In the genomic region with DNA sequence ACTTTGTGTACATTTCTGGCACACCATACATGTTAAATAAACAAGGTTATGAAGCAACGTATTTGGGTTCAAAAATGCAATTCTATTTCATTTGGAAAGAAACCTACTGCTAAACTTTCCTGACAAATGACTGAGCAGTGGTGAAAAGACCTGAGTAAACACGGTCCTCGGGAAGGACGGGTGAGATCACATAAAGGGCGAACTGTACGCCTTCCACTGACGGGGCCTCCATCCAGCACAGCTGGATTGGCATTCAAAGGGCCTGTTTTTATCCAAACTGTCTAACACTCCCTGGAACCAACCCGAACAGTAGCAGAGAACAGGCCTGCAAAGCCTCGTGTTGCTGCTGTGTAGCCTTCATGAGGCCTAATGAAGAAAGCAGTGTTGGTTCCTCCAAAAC, we compare ENCODE assay signal across 14 mouse cellular contexts.
DNase-seq lines count a peak whose midpoint lies in the region; ATAC-seq and TF ChIP-seq lines count a peak whose summit lies in the region.
"Had no signal": no experiment of that assay in that cellular context is flagged by ENCODE, and none has a peak within 500 bp of the region (broad histone marks: within the 10 kb centered on the region; RNA-seq: fewer than 3 reads in every experiment).

No protein-coding gene starts in this region.

- H3K27me3 ChIP-seq in intestine, embryonic 14.5 days (replicated peaks; ENCODE audit: control insufficient read depth, insufficient read depth, low read length) = no peaks in the 10 kb centered on the region
- H3K27me3 ChIP-seq in intestine, embryonic 15.5 days (replicated peaks) = no peaks in the 10 kb centered on the region
- no peaks in the 10 kb centered on the region for H3K27me3 ChIP-seq in lung, postnatal 0 days (replicated peaks; ENCODE audit: insufficient read depth, low read length)
- H3K27me3 ChIP-seq in stomach, postnatal 0 days (ENCODE audit: control insufficient read depth, insufficient read depth, low read length) = no peaks in the 10 kb centered on the region
- H3K27me3 ChIP-seq: hindbrain, embryonic 12.5 days; midbrain, embryonic 13.5 days had no signal

- intact Hi-C loops in heart, postnatal 25 days (cut with DNase I) = no loop called here

- DNase-seq in intestine, embryonic 14.5 days (ENCODE audit: low spot score) = no peak
- peak; percentile 14 for DNase-seq in lung, postnatal 0 days (ENCODE audit: low spot score)
- no peak for DNase-seq in lung, postnatal 14 days
- DNase-seq in heart, postnatal 25 days (ENCODE audit: low spot score) = peak; percentile 4
- peak; percentile 15 for DNase-seq in stomach, postnatal 0 days (ENCODE audit: low spot score)
- DNase-seq in spleen, adult 18-20 months = no peak
- DNase-seq: cerebellum, adult 18-20 months; kidney, adult 2 months had no signal

- no peak overlapping the region for H3K4me3 ChIP-seq in intestine, embryonic 14.5 days (ENCODE audit: low read depth, low read length)
- no peak overlapping the region for H3K4me3 ChIP-seq in intestine, embryonic 15.5 days (replicated peaks)
- no peak overlapping the region for H3K4me3 ChIP-seq in lung, postnatal 0 days (ENCODE audit: low read depth, low read length)
- no peak overlapping the region for H3K4me3 ChIP-seq in stomach, postnatal 0 days (ENCODE audit: low read depth, low read length)
- H3K4me3 ChIP-seq: hindbrain, embryonic 12.5 days; left cerebral cortex, adult 2 months; midbrain, embryonic 13.5 days had no signal

- H3K27ac ChIP-seq in intestine, embryonic 14.5 days (ENCODE audit: low read depth) = 0 out of 2 replicates have a peak overlapping the region, but pooled peaks have one; percentile 11
- no peak overlapping the region for H3K27ac ChIP-seq in intestine, embryonic 15.5 days
- 0 out of 2 replicates have a peak overlapping the region, but pooled peaks have one; percentile 32 for H3K27ac ChIP-seq in lung, postnatal 0 days (ENCODE audit: low read length)
- H3K27ac ChIP-seq in stomach, postnatal 0 days (replicated peaks) = 0 out of 2 replicates have a peak overlapping the region, but pooled peaks have one; percentile 5
- H3K27ac ChIP-seq: hindbrain, embryonic 12.5 days; left cerebral cortex, adult 2 months; liver, embryonic 14.5 days; midbrain, embryonic 13.5 days had no signal

- ATAC-seq in intestine, embryonic 14.5 days (replicated peaks; ENCODE audit: low FRiP score, low TSS enrichment, low read depth) = no peak
- no peak for ATAC-seq in intestine, embryonic 15.5 days
- ATAC-seq in lung, postnatal 0 days = peak; percentile 19; the same call in 1 of the 2 replicates
- peak; percentile 32; the same call in 1 of the 2 replicates for ATAC-seq in stomach, postnatal 0 days (ENCODE audit: low FRiP score, low TSS enrichment)
- no peak for ATAC-seq in activated CD4-positive, CD25-positive, alpha-beta regulatory T cell, adult 4 months
- ATAC-seq: midbrain, embryonic 13.5 days had no signal

- WGBS in intestine, embryonic 14.5 days = 52% methylated on average over 9 of the region's 9 CpGs
- 52% methylated on average over 9 of the region's 9 CpGs for WGBS in intestine, embryonic 15.5 days
- WGBS in lung, postnatal 0 days = 45% methylated on average over 9 of the region's 9 CpGs
- WGBS in stomach, postnatal 0 days = 16% methylated on average over 9 of the region's 9 CpGs

- H3K4me2 ChIP-seq in intestine, embryonic 14.5 days (ENCODE audit: low read length) = no peak overlapping the region
- no peak overlapping the region for H3K4me2 ChIP-seq in intestine, embryonic 15.5 days (replicated peaks)
- no peak overlapping the region for H3K4me2 ChIP-seq in lung, postnatal 0 days (replicated peaks; ENCODE audit: low read depth, low read length)
- H3K4me2 ChIP-seq in stomach, postnatal 0 days (replicated peaks; ENCODE audit: low read depth) = no peak overlapping the region
- H3K4me2 ChIP-seq: hindbrain, embryonic 12.5 days; midbrain, embryonic 13.5 days had no signal

- H3K9me3 ChIP-seq in intestine, embryonic 14.5 days (ENCODE audit: control insufficient read depth, low read length) = no peaks in the 10 kb centered on the region
- H3K9me3 ChIP-seq in intestine, embryonic 15.5 days = no peaks in the 10 kb centered on the region
- no peaks in the 10 kb centered on the region for H3K9me3 ChIP-seq in lung, postnatal 0 days (ENCODE audit: low read length)
- H3K9me3 ChIP-seq in stomach, postnatal 0 days (ENCODE audit: control insufficient read depth, low read length) = no peaks in the 10 kb centered on the region
- H3K9me3 ChIP-seq: hindbrain, embryonic 12.5 days; midbrain, embryonic 13.5 days had no signal

- no peak for TF ChIP-seq EP300 in lung, postnatal 0 days (IDR thresholded peaks at IDR 0.05)
- no peak for TF ChIP-seq EP300 in stomach, postnatal 0 days (optimal IDR thresholded peaks at IDR 0.05)

- no peak overlapping the region for H3K9ac ChIP-seq in intestine, embryonic 14.5 days (ENCODE audit: low read length)
- no peak overlapping the region for H3K9ac ChIP-seq in intestine, embryonic 15.5 days
- no peak overlapping the region for H3K9ac ChIP-seq in lung, postnatal 0 days (replicated peaks; ENCODE audit: low read depth)
- H3K9ac ChIP-seq in stomach, postnatal 0 days (ENCODE audit: low read length) = no peak overlapping the region
- H3K9ac ChIP-seq: hindbrain, embryonic 12.5 days; liver, embryonic 14.5 days; midbrain, embryonic 13.5 days had no signal

- H3K36me3 ChIP-seq in intestine, embryonic 14.5 days (ENCODE audit: control insufficient read depth, insufficient read depth, low read length) = no peaks in the 10 kb centered on the region
- no peaks in the 10 kb centered on the region for H3K36me3 ChIP-seq in intestine, embryonic 15.5 days
- no peaks in the 10 kb centered on the region for H3K36me3 ChIP-seq in lung, postnatal 0 days (ENCODE audit: insufficient read depth, low read length)
- no peaks in the 10 kb centered on the region for H3K36me3 ChIP-seq in stomach, postnatal 0 days (ENCODE audit: control insufficient read depth, insufficient read depth, low read length)
- H3K36me3 ChIP-seq: hindbrain, embryonic 12.5 days; midbrain, embryonic 13.5 days had no signal

- H3K4me1 ChIP-seq in intestine, embryonic 14.5 days (replicated peaks; ENCODE audit: control insufficient read depth, insufficient read depth, low read length) = no peaks in the 10 kb centered on the region; the same call in 1 of the 2 replicates
- no peaks in the 10 kb centered on the region for H3K4me1 ChIP-seq in intestine, embryonic 15.5 days (replicated peaks)
- 0 out of 2 replicates have a peak, but pooled peaks cover 3% of the 10 kb centered on the region for H3K4me1 ChIP-seq in lung, postnatal 0 days (ENCODE audit: insufficient read depth, low read depth, low read length)
- H3K4me1 ChIP-seq in stomach, postnatal 0 days (replicated peaks; ENCODE audit: control insufficient read depth, insufficient read depth) = no peaks in the 10 kb centered on the region; the same call in 1 of the 2 replicates
- H3K4me1 ChIP-seq: hindbrain, embryonic 12.5 days; midbrain, embryonic 13.5 days had no signal

- no peak for TF ChIP-seq CTCF in lung, postnatal 0 days (IDR thresholded peaks at IDR 0.05)
- TF ChIP-seq CTCF in stomach, postnatal 0 days (IDR thresholded peaks at IDR 0.05; ENCODE audit: low read depth) = no peak

Comparison
In these comparisons a context has a peak if more than half of its experiments do, and no peak if none do; other contexts are left out.
1. DNase-seq: peak in lung, postnatal 0 days (single experiment), heart, postnatal 25 days (single experiment) and stomach, postnatal 0 days (single experiment); none in intestine, embryonic 14.5 days (single experiment), lung, postnatal 14 days (single experiment) and spleen, adult 18-20 months (0 of 2).
2. ATAC-seq: peak in lung, postnatal 0 days (single experiment) and stomach, postnatal 0 days (single experiment); none in intestine, embryonic 14.5 days (single experiment), intestine, embryonic 15.5 days (single experiment) and activated CD4-positive, CD25-positive, alpha-beta regulatory T cell, adult 4 months (single experiment).